Mouse (Mus musculus): Measurements from ENCODE around the gene Becn1. TPM values are rescaled to one million over a fixed set of nuclear protein-coding genes. Genes with fewer than 3 reads are reported as not detected.
"Not testable (repeated sequence)": the region's sequence is repeated elsewhere in the genome, so short reads cannot be mapped to it uniquely, and the experiment has no call there.

The Becn1 gene
- polyA plus RNA-seq, 1 experiment = not detected

DNA sequence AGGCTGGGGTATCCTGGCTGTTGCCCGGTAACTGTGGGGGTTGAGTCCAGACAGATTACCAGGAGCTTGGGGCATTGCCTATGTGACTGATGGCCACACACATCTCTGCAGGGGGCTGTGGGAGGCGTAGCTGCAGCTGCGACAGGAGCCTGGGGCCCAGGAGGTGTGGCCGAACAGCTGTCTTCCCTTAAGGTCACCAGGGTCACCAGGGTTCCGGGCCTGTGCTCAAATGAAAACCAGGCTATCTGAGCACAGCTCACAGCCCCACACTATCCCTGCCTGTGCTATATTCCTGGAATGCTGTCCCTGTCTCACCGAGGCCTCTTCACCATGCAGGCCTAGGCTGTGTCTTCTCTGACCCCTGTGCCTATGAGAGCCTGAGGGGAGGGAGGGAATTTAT lies 32.4 kb upstream of the Becn1 start:
- Histone ChIP-seq H3K4me3 (ENCODE audit: insufficient read depth, low read depth, low read length) (no peak overlapping the region), H3K4me1 (ENCODE audit: control insufficient read depth, insufficient read depth, low read length) (peaks cover 5% of the 10 kb centered on the region), H3K27ac (ENCODE audit: insufficient read depth, low read depth, low read length) (no peak overlapping the region)
- WGBS = 42% methylated on average over 6 of the region's 6 CpGs
- TF ChIP-seq POLR2A (IDR thresholded peaks at IDR 0.05; ENCODE audit: insufficient read depth, low read depth, low read length) (no peak), CTCF (IDR thresholded peaks at IDR 0.05; ENCODE audit: insufficient read depth, low read depth, low read length) (no peak)

DNA sequence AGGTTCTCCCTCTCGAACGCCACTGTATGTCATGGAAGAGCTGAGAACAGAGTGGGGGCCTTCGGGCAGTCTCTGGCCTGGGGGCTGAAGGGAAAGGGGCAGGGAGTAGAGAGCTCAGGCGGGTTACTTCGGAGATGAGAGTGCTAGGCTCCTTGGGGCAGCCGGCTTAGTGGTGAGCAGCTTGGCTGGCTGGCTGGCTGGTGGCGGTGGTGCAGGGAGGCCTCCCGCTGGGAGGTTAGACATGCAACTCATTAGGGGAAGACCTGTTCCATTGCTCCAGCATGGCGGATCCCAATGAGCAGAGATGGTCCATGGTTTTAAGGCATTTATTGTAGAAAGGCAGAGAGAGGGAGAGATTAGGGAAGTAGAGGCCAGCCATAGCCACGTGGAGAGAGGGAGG lies 31.9 kb upstream of the Becn1 start:
- WGBS = 46% methylated on average over 10 of the region's 10 CpGs
- peaks cover 7% of the 10 kb centered on the region for H3K4me1 ChIP-seq (ENCODE audit: control insufficient read depth, insufficient read depth, low read length)
- no peak overlapping the region for H3K4me3 ChIP-seq (ENCODE audit: insufficient read depth, low read depth, low read length)
- TF ChIP-seq POLR2A (IDR thresholded peaks at IDR 0.05; ENCODE audit: insufficient read depth, low read depth, low read length) = no peak
- no peak for TF ChIP-seq CTCF (IDR thresholded peaks at IDR 0.05; ENCODE audit: insufficient read depth, low read depth, low read length)
- no peak overlapping the region for H3K27ac ChIP-seq (ENCODE audit: insufficient read depth, low read depth, low read length)

DNA sequence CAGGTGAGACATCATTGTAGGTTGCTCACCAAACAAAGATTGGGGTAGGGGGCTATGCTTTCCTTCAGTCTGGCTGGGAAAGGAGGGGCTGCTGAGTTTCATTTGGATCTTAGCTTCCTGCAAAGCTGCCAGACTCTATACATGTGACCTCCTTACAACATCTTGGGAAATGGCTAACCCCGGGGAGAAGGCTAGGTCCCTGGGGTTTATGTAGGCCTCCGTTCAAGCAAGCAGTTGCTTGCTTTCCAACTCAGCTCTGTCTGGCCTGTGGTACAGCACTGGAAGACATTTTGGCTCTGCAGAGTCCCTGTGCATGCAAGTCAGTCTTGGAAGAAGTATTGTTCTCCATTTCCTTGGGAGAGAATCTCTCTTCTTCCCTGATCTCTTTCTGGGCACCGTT lies 30.5 kb upstream of the Becn1 start:
- H3K4me1 ChIP-seq (ENCODE audit: control insufficient read depth, insufficient read depth, low read length) = peaks cover 6% of the 10 kb centered on the region
- WGBS = 84% methylated on average over 3 of the region's 3 CpGs
- no peak overlapping the region for H3K4me3 ChIP-seq (ENCODE audit: insufficient read depth, low read depth, low read length)
- no peak for TF ChIP-seq CTCF (IDR thresholded peaks at IDR 0.05; ENCODE audit: insufficient read depth, low read depth, low read length)
- TF ChIP-seq POLR2A (IDR thresholded peaks at IDR 0.05; ENCODE audit: insufficient read depth, low read depth, low read length) = no peak
- H3K27ac ChIP-seq (ENCODE audit: insufficient read depth, low read depth, low read length) = no peak overlapping the region

DNA sequence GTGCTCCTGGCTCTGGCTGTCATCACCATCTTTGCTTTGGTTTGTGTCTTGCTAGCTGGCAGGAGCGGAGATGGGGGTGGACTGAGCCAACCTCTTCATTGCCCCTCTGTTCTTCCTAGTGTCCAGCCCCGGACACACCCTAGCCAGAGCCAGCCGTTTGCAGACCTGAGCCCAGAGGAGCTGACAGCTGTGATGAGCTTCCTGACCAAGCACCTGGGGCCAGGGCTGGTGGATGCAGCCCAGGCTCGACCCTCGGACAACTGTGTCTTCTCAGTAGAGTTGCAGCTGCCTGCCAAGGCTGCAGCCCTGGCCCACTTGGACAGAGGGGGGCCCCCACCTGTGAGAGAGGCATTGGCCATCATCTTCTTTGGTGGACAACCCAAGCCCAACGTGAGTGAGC lies 28.9 kb upstream of the Becn1 start:
- 79% methylated on average over 6 of the region's 6 CpGs for WGBS
- not testable (repeated sequence) for H3K4me3 ChIP-seq (ENCODE audit: insufficient read depth, low read depth, low read length); H3K4me1 ChIP-seq (ENCODE audit: control insufficient read depth, insufficient read depth, low read length); H3K27ac ChIP-seq (ENCODE audit: insufficient read depth, low read depth, low read length)

DNA sequence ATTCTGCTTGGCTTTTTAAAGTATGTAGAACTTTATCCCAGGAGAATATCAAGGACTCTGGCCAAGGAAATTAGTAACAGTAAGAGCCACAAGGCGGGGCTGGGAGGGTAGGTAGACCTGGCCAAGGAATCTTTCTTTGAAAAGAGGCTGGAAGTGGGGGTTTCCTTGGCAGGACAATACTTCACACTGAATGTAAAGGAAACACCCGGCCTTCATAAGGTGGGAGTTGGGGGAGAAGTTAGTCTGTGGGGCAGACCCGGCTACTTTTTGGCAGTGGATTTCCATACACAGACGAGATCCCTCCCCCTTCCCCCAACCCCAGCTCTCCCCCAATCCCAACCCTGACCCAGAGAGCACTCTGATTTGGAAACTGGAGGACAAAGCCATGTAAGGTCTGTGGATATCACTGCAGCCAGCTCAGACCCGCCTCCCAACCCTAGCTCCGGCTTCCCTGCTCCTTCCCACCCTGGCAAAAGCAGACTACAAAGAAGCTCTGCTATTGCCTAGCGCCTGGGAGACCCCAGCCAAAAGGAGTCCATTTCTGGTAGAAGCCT lies 28.4 kb upstream of the Becn1 start, which contains the start of gene Aoc3:
Gene Aoc3, plus strand, starts transcription at position 235 of the 554 bp plus-strand sequence.
- Histone ChIP-seq H3K27ac (ENCODE audit: insufficient read depth, low read depth, low read length) (no peak within 1 kb of the TSS), H3K4me3 (ENCODE audit: insufficient read depth, low read depth, low read length) (no peak within 1 kb of the TSS), H3K4me1 (ENCODE audit: control insufficient read depth, insufficient read depth, low read length) (peaks cover 3% of the 10 kb centered on the region; the same call in 1 of the 2 replicates)
- TF ChIP-seq CTCF (IDR thresholded peaks at IDR 0.05; ENCODE audit: insufficient read depth, low read depth, low read length) (no peak), POLR2A (IDR thresholded peaks at IDR 0.05; ENCODE audit: insufficient read depth, low read depth, low read length) (no peak)
- 60% methylated on average over 7 of the region's 7 CpGs for WGBS

DNA sequence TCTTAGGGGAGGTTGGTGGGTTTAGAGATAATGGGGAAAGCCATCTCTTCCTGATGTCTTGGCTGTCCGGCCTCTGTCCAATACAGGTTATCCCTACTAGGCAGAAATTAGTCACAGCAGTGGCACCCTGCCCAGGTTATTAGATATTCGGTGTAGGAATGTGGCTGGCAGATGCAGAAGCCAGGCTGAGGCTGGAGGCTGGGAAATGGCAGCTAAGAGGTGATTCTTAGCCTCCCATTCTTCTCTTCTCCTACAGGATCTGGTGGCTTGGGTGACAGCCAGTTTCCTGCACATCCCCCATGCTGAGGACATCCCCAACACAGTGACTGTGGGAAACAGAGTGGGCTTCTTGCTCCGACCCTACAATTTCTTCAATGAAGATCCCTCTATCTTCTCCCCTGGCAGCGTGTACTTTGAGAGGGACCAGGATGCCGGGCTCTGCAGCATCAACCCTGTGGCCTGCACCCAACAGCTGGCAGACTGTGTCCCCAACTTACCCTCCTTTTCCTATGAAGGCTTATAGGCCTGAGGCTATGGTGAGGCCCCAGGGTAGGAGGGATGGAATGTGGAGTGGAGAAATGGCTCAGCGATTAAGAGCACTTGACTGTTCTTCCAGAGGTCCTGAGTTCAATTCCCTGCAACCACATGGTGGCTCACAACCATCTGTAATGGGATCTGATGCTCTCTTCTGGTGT lies 27.0 kb upstream of the Becn1 start:
- Histone ChIP-seq H3K27ac (ENCODE audit: insufficient read depth, low read depth, low read length) (no peak overlapping the region), H3K4me1 (ENCODE audit: control insufficient read depth, insufficient read depth, low read length) (peaks cover 3% of the 10 kb centered on the region; the same call in 1 of the 2 replicates), H3K4me3 (ENCODE audit: insufficient read depth, low read depth, low read length) (no peak overlapping the region)
- no peak for TF ChIP-seq POLR2A (IDR thresholded peaks at IDR 0.05; ENCODE audit: insufficient read depth, low read depth, low read length)
- TF ChIP-seq CTCF (IDR thresholded peaks at IDR 0.05; ENCODE audit: insufficient read depth, low read depth, low read length) = no peak
- 46% methylated on average over 6 of the region's 6 CpGs for WGBS

DNA sequence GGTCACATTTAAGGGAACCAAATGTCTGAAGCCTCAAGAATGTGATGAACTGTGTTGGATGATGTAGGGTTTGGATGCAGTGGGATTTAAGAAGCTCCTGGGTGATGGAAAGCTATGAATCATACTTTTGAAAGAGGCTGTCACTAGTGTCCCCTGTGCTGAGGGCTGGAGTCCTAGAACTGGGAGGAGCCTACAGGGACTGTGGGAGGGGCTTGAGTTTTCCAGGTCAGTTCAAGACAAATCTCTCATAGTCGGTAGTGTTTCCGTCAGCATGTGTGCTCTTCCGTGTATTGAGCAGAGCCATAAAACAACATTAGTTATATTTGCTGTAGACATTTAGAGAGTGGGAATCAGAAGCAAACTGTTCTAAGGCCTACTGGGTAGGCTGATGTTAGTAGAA lies 25.2 kb upstream of the Becn1 start:
- WGBS = 53% methylated on average over 3 of the region's 3 CpGs
- no peak overlapping the region for H3K27ac ChIP-seq (ENCODE audit: insufficient read depth, low read depth, low read length)
- peaks cover 3% of the 10 kb centered on the region; the same call in 1 of the 2 replicates for H3K4me1 ChIP-seq (ENCODE audit: control insufficient read depth, insufficient read depth, low read length)
- no peak overlapping the region for H3K4me3 ChIP-seq (ENCODE audit: insufficient read depth, low read depth, low read length)
- no peak for TF ChIP-seq CTCF (IDR thresholded peaks at IDR 0.05; ENCODE audit: insufficient read depth, low read depth, low read length)
- TF ChIP-seq POLR2A (IDR thresholded peaks at IDR 0.05; ENCODE audit: insufficient read depth, low read depth, low read length) = no peak

DNA sequence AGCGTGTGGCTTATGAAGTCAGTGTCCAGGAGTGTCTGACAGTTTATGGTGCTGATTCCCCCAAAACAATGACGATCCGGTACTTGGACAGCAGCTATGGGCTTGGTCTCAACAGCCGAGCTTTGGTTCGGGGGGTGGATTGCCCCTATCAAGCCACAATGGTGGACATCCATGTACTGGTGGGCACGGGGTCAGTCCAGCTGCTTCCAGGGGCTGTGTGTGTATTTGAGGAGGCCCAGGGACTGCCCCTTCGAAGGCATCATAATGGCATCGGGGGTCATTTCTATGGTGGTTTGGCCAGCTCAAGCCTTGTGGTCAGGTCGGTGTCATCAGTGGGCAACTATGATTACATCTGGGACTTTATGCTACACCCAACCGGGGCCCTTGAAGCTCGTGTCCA lies 24.1 kb upstream of the Becn1 start:
- Histone ChIP-seq H3K4me3 (ENCODE audit: insufficient read depth, low read depth, low read length) (no peak overlapping the region), H3K4me1 (ENCODE audit: control insufficient read depth, insufficient read depth, low read length) (peaks cover 3% of the 10 kb centered on the region; the same call in 1 of the 2 replicates), H3K27ac (ENCODE audit: insufficient read depth, low read depth, low read length) (no peak overlapping the region)
- WGBS = 87% methylated on average over 11 of the region's 11 CpGs
- TF ChIP-seq POLR2A (IDR thresholded peaks at IDR 0.05; ENCODE audit: insufficient read depth, low read depth, low read length) (no peak), CTCF (IDR thresholded peaks at IDR 0.05; ENCODE audit: insufficient read depth, low read depth, low read length) (no peak)

DNA sequence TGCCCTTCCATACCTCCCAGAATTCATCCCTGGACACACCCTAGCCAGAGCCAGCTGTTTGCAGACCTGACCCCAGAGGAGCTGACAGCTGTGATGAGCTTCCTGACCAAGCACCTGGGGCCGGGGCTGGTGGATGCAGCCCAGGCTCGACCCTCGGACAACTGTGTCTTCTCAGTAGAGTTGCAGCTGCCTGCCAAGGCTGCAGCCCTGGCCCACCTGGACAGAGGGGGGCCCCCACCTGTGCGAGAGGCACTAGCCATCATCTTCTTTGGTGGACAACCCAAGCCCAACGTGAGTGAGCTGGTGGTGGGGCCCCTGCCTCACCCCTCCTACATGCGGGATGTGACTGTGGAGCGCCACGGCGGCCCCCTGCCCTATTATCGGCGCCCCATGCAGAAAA lies 23.1 kb upstream of the Becn1 start:
- not testable (repeated sequence) for H3K27ac ChIP-seq (ENCODE audit: insufficient read depth, low read depth, low read length); H3K4me3 ChIP-seq (ENCODE audit: insufficient read depth, low read depth, low read length); H3K4me1 ChIP-seq (ENCODE audit: control insufficient read depth, insufficient read depth, low read length)
- 93% methylated on average over 11 of the region's 11 CpGs for WGBS
